Mouse (Mus musculus): Measurements from ENCODE around the gene Vps53.

GRCm38 (mm10) chr11:76206793-76207192, 27.3 kb upstream of the Vps53 start:
- TF ChIP-seq CTCF (IDR thresholded peaks at IDR 0.05; ENCODE audit: extremely low read depth, insufficient read depth, low read length) = no peak
- TF ChIP-seq POLR2A (IDR thresholded peaks at IDR 0.05; ENCODE audit: extremely low read depth, insufficient read depth, low read length) = no peak

Measured in cortical plate, adult 2 months (tissue).